Mouse (Mus musculus) urinary bladder, postnatal 4 days (tissue): ENCODE data around the gene Acer3.

ENCODE experiments used
- DNase-seq, 2 experiments: peaks; one replicate each; pipeline ENCODE4 v3.0.0; 2021 to 2022; ENCODE audit warnings: low spot score in 2 of 2

Gene Acer3

GRCm38 (mm10) chr7:98321083-98321482 is at the start of gene Acer3:
Acer3 (minus strand) TSS chr7:98321208.
- DNase-seq: no peak

DNA sequence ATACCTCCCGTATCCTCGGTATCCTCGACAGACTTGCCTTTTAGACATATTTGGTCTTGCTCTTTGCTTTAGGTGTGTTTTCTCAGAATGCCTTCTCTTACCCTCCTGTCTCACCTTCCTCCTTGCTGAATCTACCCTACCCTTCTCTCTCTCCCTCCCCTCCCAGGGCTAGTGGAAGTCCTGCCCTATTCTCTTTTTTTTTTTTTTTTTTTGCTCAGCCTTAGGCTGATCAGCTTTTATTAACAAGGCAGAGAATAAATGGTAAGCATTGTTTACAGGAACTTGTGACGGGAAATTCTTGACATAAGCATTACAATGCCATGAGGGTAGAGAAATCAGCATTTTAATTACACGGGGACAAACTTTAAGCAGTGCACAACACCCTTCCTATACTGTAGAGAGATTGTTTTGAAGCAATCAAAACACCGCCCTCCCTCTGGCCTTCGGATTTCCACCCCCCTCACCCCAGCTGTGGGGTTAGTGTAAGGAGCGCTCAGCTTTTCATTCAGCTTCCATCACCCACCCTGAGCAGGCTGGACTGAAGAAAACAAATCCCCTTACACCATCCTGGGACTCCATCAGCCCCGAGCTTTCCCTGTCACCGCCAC is 48.9 kb upstream of the Acer3 start:
- no peak for DNase-seq

GRCm38 (mm10) chr7:98361662-98362061 is 40.7 kb upstream of the Acer3 start:
- no peak for DNase-seq

- peak; percentile 93 to 96 for DNase-seq
Observed at GRCm38 (mm10) chr7:98361063-98361652, 40.1 kb upstream of the Acer3 start, which contains the start of gene Tsku. Tsku (minus strand) TSS chr7:98361328.

- DNase-seq: no peak
Observed at GRCm38 (mm10) chr7:98360621-98360990, 39.6 kb upstream of the Acer3 start.

DNA sequence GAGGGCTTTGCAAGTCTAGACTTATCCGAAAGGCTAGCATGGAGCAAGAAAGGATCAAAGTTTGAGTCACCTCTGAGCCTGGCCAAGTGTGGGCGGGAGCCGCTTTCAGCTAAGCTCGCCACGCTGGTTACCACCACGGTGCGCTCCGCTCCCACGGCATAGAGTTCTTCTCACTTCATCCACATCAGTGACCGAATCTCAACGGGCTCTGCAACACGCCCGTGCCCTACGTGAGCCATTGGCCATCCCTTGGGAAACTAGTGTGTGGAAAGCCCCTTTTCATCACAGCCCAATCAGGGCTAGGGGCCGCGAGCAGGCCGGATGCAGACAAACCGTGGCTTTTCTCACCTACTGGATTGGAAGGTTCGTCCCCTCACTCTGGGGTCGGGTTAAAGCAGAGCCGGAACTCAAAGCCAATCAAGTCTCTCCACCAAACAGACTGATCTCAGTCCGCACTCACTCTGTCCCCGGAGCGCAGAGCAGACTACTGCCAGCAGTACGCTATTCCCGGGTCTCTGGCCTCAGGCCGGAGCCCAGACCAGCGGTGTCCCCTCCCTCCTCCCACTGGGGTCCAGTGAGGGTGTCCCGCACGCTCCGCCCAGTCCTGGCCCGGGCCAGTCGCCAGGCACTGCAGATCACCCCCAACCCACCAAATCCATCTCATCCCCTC is 39.1 kb upstream of the Acer3 start:
- DNase-seq: peak in 1 of 2 experiments; percentile 61

GRCm38 (mm10) chr7:98358016-98358415 is 37.0 kb upstream of the Acer3 start:
- DNase-seq: no peak

DNA sequence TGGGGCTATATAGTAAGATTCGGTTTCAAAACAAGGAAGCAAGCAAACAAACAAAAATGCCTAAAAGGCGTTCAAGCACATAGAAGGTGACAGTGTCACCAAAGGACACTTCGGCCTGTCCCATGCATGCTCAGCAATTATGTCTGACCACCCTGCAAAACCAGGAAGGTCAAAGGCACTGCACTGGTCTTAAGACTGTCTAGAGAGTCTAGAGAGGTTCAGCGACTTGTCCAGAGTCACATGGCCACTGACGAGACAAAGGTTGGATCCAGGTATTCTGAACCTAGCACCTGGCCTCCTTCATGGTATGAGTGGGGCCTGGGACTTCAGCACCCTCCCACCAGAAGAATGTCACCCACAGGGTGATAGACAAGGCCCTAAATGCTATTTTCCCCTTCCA is 36.3 kb upstream of the Acer3 start:
- DNase-seq: no peak

GRCm38 (mm10) chr7:98354921-98355310 is 33.9 kb upstream of the Acer3 start:
- no peak for DNase-seq

DNA sequence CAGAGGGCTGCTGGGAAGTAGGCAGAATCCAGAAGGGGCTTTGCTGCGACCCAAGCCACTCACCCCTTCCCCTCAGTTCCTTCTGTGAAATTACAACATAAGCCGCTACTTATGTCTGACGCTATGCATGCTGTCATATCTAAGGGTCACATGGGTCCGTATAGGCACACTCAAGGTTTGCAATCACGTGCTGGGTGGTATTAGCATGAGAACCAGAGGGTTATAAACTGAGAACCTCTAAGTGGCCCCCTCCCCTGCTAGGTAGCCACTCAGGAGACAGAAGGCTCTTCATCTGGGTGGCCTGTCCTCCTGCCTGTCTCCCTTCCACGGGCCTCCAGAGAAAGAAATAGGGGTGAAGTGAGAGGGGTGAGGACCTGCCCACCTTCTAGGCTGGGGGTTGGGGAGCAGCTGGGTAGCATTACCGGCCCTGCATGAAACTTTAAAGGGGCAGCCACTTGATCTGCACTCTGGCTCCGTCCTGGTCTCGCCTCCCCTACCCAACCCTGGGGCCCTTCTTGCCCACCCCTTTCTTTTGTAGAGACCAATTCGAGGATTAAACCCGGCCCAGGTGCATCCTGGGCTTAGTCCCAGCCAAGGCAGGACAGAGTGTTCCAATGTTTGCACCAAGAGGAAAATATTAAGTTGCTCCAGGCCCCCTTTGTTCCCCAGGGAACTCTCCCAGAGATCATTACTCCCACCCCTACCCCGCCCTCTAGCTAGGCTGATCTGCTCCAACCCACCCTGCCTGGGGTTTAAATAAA is 33.3 kb upstream of the Acer3 start:
- DNase-seq: no peak

- DNase-seq: no peak
Observed at GRCm38 (mm10) chr7:98353616-98354015, 32.6 kb upstream of the Acer3 start.

DNA sequence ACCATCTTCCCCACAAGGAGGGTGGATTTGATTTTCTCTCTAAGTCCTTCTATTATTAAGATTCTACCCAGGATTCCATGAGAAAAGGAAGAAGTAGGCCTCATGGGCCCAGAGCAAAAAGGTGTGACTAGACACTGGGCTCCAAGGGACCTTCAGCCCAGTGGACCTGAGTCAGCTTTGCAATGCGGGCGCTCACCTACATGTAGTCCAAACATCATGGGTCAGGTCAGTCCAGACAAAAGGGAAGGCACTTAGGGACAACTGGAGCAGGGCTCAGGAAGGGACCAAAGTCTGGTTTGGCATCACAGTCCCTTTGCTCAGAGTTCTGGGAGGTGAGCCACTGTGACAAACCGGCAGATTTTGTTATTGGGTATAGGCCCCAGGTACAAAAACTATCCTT is 30.5 kb upstream of the Acer3 start:
- no peak for DNase-seq

DNA sequence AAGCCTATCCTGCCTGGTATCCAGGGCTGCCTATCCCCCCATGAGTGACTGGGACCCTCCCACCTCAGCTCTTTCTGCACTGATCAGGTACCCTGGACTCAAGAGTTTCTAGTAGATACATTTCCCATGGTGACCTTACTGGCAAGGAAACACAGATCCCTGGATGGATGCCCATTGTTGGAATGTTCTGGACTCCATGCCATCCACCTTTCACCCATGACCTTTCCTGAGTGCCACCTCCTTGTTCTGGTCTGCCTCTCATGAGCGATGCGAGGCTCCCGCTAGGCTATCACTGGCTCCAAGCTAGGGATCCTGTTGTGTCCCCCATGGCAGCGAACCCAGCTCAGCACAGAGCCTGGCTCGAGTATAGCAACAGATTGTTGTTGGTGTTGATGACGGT is 28.8 kb upstream of the Acer3 start:
- DNase-seq: no peak

DNA sequence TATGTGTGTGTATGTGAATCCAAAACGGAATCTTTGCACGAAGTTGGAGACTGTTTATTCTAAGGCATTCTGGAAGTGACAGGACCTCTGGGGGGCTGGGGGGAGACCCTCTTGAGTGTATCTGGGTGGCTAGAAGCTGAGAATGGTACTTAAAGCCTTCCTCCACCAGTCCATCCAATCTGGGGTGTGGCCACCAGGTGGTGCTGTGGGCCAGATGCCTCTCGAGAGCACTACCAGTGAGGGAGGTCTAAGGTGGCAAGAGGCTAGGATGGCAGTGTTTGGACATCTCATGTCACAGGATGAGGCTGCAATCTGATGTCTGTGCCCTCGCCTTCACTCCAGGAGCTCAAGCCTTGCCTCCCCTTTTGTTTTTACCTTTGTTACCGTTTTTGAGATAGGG is 28.1 kb upstream of the Acer3 start:
- DNase-seq: peak; percentile 67 to 90

GRCm38 (mm10) chr7:98348043-98348442 is 27.0 kb upstream of the Acer3 start:
- peak in 1 of 2 experiments; percentile 41 for DNase-seq

DNA sequence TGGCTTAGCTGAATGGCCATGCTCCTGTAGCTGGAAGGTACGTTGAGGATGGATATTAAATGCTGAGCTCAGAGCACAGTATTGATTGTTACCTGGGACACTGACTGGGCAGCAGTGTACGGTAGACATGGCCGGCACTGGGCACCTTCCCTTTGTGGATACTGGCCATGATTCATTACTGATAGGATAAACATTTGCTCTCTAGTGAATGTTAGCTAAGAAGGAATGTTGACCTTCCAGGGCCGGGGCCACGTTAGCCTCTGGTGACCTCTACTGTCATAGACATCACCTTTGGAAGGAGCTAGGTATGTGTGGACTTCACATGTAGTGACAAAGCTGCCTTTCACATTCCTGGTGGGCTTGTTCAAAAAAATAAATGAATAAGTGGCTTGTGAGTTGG is 26.5 kb upstream of the Acer3 start:
- DNase-seq: no peak

DNA sequence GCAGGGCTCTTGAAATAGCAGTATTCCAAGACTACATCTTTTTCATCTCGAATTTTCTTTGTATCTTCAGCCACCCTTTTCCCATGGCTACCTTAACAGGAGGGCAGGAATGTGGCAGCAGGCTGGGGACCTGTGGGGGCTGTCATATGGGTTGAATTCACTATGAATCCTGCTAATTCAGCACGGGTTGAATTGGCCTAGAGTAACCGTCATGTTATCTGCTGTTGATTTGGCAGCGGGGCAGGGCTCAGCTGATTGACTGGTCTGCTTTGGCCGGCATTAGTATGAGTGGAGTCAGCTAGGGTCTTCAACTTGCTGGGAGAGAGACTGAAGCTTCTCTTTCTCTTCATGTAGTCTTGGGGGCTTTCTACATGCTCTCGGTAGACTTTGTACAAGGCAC is 24.0 kb upstream of the Acer3 start:
- DNase-seq: no peak

DNA sequence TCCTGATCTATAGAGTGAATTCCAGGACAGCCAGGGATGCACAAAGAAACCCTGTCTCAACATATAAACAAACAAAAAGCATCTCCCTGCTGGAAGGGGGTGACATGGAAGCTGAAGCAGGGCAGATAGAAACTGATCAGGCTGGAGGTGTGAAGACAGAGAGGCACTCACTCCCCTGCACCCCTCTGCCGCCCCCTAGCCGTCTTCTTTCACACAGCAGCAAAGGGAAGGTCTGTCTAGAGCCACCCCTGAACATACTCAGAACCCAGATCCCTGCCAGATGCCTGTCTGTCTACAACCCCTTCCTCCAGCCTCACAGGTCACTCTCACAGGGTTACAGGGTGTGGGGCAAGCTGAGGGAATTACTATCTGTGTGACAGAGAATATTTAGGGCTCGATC is 23.4 kb upstream of the Acer3 start:
- DNase-seq: no peak

GRCm38 (mm10) chr7:98342249-98342648 is 21.2 kb upstream of the Acer3 start:
- DNase-seq: no peak

DNA sequence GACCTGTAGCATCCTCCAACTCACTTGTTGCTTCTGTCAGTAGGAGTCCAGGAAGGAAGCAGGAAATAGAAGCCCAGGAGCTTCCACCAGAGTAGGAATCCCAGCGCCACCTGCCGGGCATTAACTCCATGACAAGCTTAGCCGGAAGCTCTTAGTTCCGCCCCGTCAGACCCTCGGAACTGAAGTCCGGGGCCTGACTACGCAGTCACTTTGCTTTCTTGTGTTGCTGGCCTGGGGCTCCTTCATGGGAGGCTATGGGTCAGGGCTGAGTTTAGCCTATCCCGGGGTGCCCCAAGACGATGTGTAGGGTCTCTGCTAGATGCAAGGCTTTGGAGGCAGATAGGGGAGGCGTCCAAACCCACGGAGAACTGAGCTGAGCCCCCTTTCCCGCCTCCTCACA is 20.5 kb upstream of the Acer3 start:
- peak; percentile 79 to 93 for DNase-seq

- DNase-seq: no peak
Observed at GRCm38 (mm10) chr7:98340343-98340742, 19.3 kb upstream of the Acer3 start.

DNA sequence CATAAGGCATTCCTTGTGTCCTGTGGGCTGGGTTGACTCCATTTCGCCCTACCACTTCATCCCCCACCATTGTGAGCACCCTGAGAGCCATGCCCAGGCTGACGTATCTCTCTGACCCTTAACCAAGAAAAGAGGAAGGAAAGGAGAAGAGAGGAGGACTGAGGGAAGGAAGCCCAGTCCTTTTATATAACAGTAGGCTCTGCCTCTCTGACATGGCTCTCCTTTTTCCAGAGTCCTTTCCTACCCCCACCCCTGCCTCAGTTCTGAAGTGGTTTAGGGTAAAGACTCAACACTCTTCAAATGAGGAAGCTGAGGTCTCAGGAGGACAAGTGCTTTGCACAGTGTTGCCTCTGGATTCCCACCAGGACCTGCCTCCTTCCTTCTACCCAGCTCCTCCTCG is 13.0 kb upstream of the Acer3 start:
- DNase-seq: no peak

DNA sequence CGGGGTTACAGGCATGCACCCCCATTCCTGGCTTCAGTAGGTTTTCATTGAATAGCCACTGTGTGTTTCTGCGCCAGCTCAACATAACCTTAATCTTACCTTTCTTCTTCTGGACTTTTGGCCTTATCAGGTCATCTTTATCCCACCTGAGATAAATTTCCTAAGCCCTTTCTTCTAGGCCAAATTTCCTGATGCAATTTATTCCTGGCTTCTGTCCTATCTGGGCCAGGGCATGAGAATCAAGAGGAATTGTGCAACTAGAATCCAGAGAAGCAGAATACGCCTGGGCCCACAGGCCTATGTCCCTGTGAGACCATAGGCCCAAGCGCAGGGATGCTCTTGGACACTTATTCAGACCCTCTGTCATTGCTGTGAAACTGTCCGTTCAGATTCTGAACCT is 12.5 kb upstream of the Acer3 start:
- no peak for DNase-seq
